Mouse (Mus musculus): ENCODE data around the gene Tsr2.

DNA sequence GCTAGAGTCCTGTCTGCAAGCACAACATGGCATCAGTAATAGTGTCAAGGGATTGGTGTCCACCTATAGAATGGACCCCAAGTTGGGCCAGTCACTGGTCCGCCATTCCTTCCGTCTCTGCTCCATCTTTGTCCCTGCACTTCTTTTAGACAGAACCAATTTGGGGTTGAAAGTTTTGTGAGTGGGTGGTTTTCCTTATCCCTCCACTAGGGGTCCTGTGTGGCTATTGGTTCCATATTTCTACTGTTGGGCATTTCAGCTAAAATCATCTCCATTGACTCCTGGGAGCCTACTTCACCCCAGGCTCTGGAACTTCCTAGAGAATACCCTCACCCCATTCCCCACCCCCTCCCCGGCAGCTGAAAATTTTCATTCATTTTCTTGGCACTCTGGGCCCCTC lies 34.1 kb upstream of the Tsr2 start:
- TF ChIP-seq POLR2A (IDR thresholded peaks at IDR 0.05; ENCODE audit: insufficient read length, low read depth) (no peak), MYOG (IDR thresholded peaks at IDR 0.05; ENCODE audit: control insufficient read depth in 1 of 3, insufficient read depth in 1 of 3, insufficient read length in 2 of 3, low read depth in 2 of 3) (no peak), E2F4 (IDR thresholded peaks at IDR 0.05; ENCODE audit: insufficient read depth) (no peak), MAX (IDR thresholded peaks at IDR 0.05; ENCODE audit: low read depth) (no peak), USF1 (IDR thresholded peaks at IDR 0.05; ENCODE audit: low read depth) (no peak)
